Mouse (Mus musculus): ENCODE results near the gene Fyn.

GRCm38 (mm10) chr10:39414068-39414467, 45.4 kb downstream of the Fyn start:
- TF ChIP-seq CTCF (IDR thresholded peaks at IDR 0.05; ENCODE audit: borderline replicate concordance, control insufficient read depth, extremely low read depth, insufficient read depth, low read length, poor library complexity) (no peak), POLR2A (IDR thresholded peaks at IDR 0.05; ENCODE audit: control insufficient read depth, extremely low read depth, insufficient read depth, low read length, poor library complexity) (no peak)
